Mouse (Mus musculus) brain, embryonic 14.5 days (tissue): ENCODE data around the gene Col4a4. TPM values are rescaled to one million over a fixed set of nuclear protein-coding genes. Genes with fewer than 3 reads are reported as not detected.
A peak's percentile ranks its signal among the peaks of the same experiment; 100 is the strongest.

Experiments
- DNase-seq: peaks from one replicate; pipeline ENCODE4 v3.0.0-alpha.2; 2011; ENCODE audit warnings: low read depth
- CTCF ChIP-seq: fragments of 200-500 bp; IDR thresholded peaks from 2 replicates; pipeline ENCODE4 v1.5.1; 2012; ENCODE audit warnings: inconsistent platforms, mild to moderate bottlenecking, moderate library complexity, borderline replicate concordance; ENCODE audit not compliant: insufficient read depth, insufficient read length; ENCODE audit errors: extremely low read depth
- POLR2A ChIP-seq: fragments of 200-500 bp; IDR thresholded peaks from 2 replicates; pipeline ENCODE4 v1.6.1; 2012; ENCODE audit warnings: mild to moderate bottlenecking, inconsistent platforms, borderline replicate concordance; ENCODE audit not compliant: poor library complexity, insufficient read depth, insufficient read length, severe bottlenecking; ENCODE audit errors: extremely low read depth
- polyA plus RNA-seq: library from polyadenylated mRNA; depleted of rRNA; stranded (reverse); fragments of >200 nt; gene quantifications from 2 replicates; pipeline ENCODE4 v1.2.3, GENCODE M21; 2012; rRNA removed

Gene Col4a4
- polyA plus RNA-seq, 1 experiment: 0.34 TPM

- peak; percentile 90 for DNase-seq
- TF ChIP-seq POLR2A (no peak), CTCF (no peak)
Measured at GRCm38 (mm10) chr1:82429061-82429460, 157.6 kb downstream of the Col4a4 start.

- no peak for DNase-seq
- TF ChIP-seq POLR2A (no peak), CTCF (no peak)
Measured at GRCm38 (mm10) chr1:82427729-82428128, 158.9 kb downstream of the Col4a4 start.

GRCm38 (mm10) chr1:82415641-82416040, 171.0 kb downstream of the Col4a4 start:
- no peak for TF ChIP-seq POLR2A
- no peak for TF ChIP-seq CTCF
- DNase-seq: no peak

- no peak for DNase-seq
- TF ChIP-seq CTCF (no peak), POLR2A (no peak)
Measured at GRCm38 (mm10) chr1:82414434-82415045, 172.1 kb downstream of the Col4a4 start.

GRCm38 (mm10) chr1:82412085-82412484, 174.6 kb downstream of the Col4a4 start:
- TF ChIP-seq CTCF: no peak
- no peak for TF ChIP-seq POLR2A
- no peak for DNase-seq

- no peak for DNase-seq
- TF ChIP-seq POLR2A: no peak
- TF ChIP-seq CTCF: no peak
Measured at GRCm38 (mm10) chr1:82411521-82411920, 175.1 kb downstream of the Col4a4 start.

- DNase-seq: no peak
- no peak for TF ChIP-seq CTCF
- no peak for TF ChIP-seq POLR2A
Measured at GRCm38 (mm10) chr1:82410548-82410947, 176.1 kb downstream of the Col4a4 start.

- TF ChIP-seq CTCF (no peak), POLR2A (no peak)
- no peak for DNase-seq
Measured at GRCm38 (mm10) chr1:82409271-82409670, 177.4 kb downstream of the Col4a4 start.

- no peak for TF ChIP-seq POLR2A
- no peak for TF ChIP-seq CTCF
- DNase-seq: peak; percentile 88
Measured at GRCm38 (mm10) chr1:82407786-82408185, 178.9 kb downstream of the Col4a4 start.

Other genes with a start within 250 kb of the Col4a4 start
- 0.14 and 0.25 TPM in 2 replicates for gene Col4a3, start 72 bp upstream of the Col4a4 start, polyA plus RNA-seq
- gene Mff, start 138.0 kb upstream of the Col4a4 start, polyA plus RNA-seq: 299 and 302 TPM in 2 replicates
- not detected in 2 replicates for gene Tm4sf20, start 181.6 kb upstream of the Col4a4 start, polyA plus RNA-seq
- gene Gm47791, start 184.4 kb upstream of the Col4a4 start, polyA plus RNA-seq: not detected in 2 replicates